Mouse (Mus musculus) spleen, adult 10 weeks (tissue): ENCODE results near the gene Olfr583. TPM values are rescaled to one million over a fixed set of nuclear protein-coding genes. Genes with fewer than 3 reads are reported as not detected.

Source experiments
- polyA plus RNA-seq: library from polyadenylated mRNA; stranded (reverse); fragments of 350-450 nt; fragmentation: Illumina TruSeq; extraction: RNeasy Lipid Tissue Mini Kit (QIAGEN cat#74804); gene quantifications from one replicate; pipeline ENCODE4 v1.2.3, GENCODE M21; 2015; ENCODE audit warnings: low replicate concordance; ENCODE audit not compliant: insufficient read depth

The Olfr583 gene
- polyA plus RNA-seq, result not detected

GRCm38 (mm10) chr7:103051000-103051399 lies at the start of gene Olfr583:
Olfr583 (plus strand) TSS chr7:103051300.

GRCm38 (mm10) chr7:103037724-103038123 lies 13.4 kb upstream of the Olfr583 start, which contains the start of gene Olfr582:
Olfr582 (plus strand) TSS chr7:103038024.

DNA sequence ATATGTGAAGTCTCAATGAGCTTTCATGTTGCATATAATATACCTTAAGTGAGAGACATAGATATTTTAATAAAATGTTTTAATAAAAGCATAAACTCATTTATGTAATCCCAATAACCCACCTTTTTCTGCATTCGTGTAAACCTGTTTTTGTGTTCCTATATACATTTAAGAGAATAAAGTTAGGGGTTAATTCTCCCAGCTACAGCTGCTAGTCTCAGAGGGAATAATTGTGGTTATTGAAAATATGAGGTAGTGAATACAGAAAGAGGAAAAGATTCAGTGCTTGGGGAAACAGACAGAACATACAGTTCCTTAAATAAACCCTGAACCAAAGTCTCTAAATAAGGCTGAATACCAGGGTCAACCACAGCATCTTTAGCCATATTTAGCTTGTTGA lies 30.5 kb downstream of the Olfr583 start, which contains the start of gene Olfr584:
Gene Olfr584 (plus strand): TSS at position 301 of the 400 bp plus-strand sequence.

DNA sequence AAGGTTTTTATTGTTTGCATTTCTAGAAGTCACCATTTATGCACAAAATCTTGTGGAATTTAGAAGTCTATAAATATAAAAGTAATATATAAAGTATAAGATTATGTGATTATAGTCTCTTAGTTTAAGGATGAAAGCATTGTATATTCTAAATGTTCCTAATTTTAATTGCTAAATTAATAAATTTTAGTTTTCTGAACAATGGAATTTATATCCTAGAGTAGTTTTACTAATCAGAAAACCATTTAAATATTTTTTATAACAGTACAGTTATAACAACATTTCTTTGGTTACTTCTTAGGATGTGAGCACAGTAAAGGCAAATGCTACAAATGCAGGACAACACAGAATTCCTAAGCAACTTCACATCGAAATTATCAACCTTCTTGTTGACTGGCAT lies 46.3 kb downstream of the Olfr583 start, which contains the start of gene Olfr585:
Gene Olfr585 (plus strand): TSS at position 301 of the 400 bp plus-strand sequence.

Other genes with a start within 250 kb of the Olfr583 start
- not detected for gene Olfr564, start 247.8 kb upstream of the Olfr583 start, polyA plus RNA-seq
- not detected for gene Olfr566, start 192.5 kb upstream of the Olfr583 start, polyA plus RNA-seq
- not detected for gene Olfr568, start 174.2 kb upstream of the Olfr583 start, polyA plus RNA-seq
- gene Olfr569, start 160.4 kb upstream of the Olfr583 start, polyA plus RNA-seq, result not detected
- not detected for gene Olfr570, start 156.7 kb upstream of the Olfr583 start, polyA plus RNA-seq
- not detected for gene Olfr571, start 133.8 kb upstream of the Olfr583 start, polyA plus RNA-seq
- gene Olfr572, start 126.9 kb upstream of the Olfr583 start, polyA plus RNA-seq, result not detected
- not detected for gene Olfr573-ps1, start 108.7 kb upstream of the Olfr583 start, polyA plus RNA-seq
- not detected for gene Olfr574, start 102.8 kb upstream of the Olfr583 start, polyA plus RNA-seq
- gene Olfr575, start 92.5 kb upstream of the Olfr583 start, polyA plus RNA-seq, result not detected
- not detected for gene Olfr576, start 88.6 kb upstream of the Olfr583 start, polyA plus RNA-seq
- not detected for gene Olfr577, start 75.4 kb upstream of the Olfr583 start, polyA plus RNA-seq
- gene Olfr578, start 62.0 kb upstream of the Olfr583 start, polyA plus RNA-seq, result not detected
- not detected for gene Olfr582, start 13.3 kb upstream of the Olfr583 start, polyA plus RNA-seq
- gene Olfr584, start 30.6 kb downstream of the Olfr583 start, polyA plus RNA-seq, result not detected
- not detected for gene Olfr585, start 46.4 kb downstream of the Olfr583 start, polyA plus RNA-seq
- not detected for gene Olfr586, start 74.3 kb downstream of the Olfr583 start, polyA plus RNA-seq
- gene Olfr588-ps1, start 89.6 kb downstream of the Olfr583 start, polyA plus RNA-seq, result not detected
- not detected for gene Olfr589, start 105.1 kb downstream of the Olfr583 start, polyA plus RNA-seq
- not detected for gene Olfr591, start 127.0 kb downstream of the Olfr583 start, polyA plus RNA-seq
- not detected for gene Olfr592, start 133.5 kb downstream of the Olfr583 start, polyA plus RNA-seq
- gene Olfr593, start 160.6 kb downstream of the Olfr583 start, polyA plus RNA-seq, result not detected
- not detected for gene Olfr594, start 165.7 kb downstream of the Olfr583 start, polyA plus RNA-seq
- not detected for gene Usp17ld, start 201.2 kb downstream of the Olfr583 start, polyA plus RNA-seq